Mouse (Mus musculus) thymus, postnatal 36 days (tissue): ENCODE measurements around the gene Gm4985.
"Not testable (repeated sequence)": the region's sequence is repeated elsewhere in the genome, so short reads cannot be mapped to it uniquely, and the experiment has no call there.

Experiments
- DNase-seq, 2 experiments: peaks; one replicate each; pipeline ENCODE4 v3.0.0; 2022; ENCODE audit warnings: mixed read lengths in 2 of 2

Gm4985 gene

DNA sequence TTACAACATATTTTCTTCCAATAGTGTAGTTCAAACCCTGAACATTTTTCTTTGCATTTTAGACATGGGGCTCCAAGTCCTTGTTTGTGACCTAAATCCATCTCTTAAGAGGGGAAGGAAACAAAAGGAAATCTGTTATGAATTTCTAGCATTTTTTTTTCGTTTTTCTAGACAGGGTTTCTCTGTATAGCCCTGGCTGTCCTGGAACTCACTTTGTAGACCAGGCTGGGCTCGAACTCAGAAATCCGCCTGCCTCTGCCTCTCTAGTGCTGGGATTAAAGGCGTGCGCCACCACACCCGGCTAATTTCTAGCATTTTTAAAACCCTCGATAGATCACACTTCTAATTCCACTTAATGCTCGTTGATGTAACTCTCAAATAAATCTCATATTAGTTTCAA, at the start of gene Gm4985:
Gene Gm4985, minus strand, starts transcription at position 101 of the 400 bp plus-strand sequence.
- not testable (repeated sequence) for DNase-seq

- no peak for DNase-seq
Measured at GRCm38 (mm10) chrX:23954161-23954560, 4.6 kb downstream of the Gm4985 start.
